Mouse (Mus musculus) thymus, postnatal 0 days (tissue): ENCODE data around the gene Dyrk2. TPM values are rescaled to one million over a fixed set of nuclear protein-coding genes. Genes with fewer than 3 reads are reported as not detected.

Experiments used
- DNase-seq: peaks from one replicate; pipeline ENCODE4 v3.0.0-alpha.2; 2015; ENCODE audit warnings: low spot score
- polyA plus RNA-seq: library from polyadenylated mRNA; unstranded; fragments of >200 nt; fragmentation: Nextera tagmentation; extraction: Ambion mirVana; gene quantifications from 2 replicates; pipeline ENCODE4 v1.2.1, GENCODE M21; 2015

The Dyrk2 gene
- polyA plus RNA-seq, 1 experiment from 2014 or later: 9.3 TPM

DNA sequence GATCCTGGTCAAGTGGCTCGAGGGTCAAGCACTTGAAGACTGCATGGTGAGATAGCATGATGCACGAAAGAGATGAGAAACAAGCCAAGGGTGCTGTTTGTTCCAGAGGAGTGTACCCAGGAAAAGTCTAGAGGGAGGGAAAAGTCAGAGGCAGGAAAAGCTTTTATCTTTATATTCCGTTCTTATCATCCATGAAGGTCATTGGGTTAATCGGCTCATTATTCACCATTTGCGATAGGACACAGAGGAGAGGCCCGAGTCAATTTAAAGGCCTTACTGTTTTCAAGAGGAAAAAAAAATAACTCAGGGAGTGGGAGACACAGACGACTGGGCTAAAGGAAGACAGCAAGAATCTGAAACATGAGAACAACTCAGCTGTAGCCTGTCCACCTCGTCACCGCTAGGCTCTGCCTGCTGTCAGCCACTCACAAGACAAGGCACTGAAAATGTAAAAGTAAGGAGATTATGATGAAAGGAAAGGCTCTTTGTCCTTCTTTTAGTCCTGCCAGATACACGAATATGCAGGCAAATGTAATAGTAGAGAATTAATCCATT lies 22.9 kb downstream of the Dyrk2 start:
- no peak for DNase-seq

DNA sequence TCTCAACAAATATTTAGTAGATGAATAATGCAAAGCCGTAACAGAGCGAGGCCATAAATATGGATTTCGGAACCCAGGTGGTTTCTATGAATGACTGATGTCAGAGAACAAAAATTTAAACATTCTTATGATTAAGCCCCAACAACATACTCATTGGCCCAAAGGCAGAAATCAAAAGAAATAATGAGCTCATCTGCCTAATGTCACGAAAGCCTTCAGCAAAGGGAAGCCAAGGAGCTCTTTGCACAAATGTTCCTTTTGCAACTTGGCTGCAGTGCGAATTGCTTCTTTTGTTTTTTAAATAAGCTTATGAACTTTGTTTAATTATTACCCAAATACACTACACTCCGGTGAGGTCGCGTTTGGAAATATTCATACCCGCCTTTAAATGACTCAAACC lies 29.4 kb downstream of the Dyrk2 start:
- no peak for DNase-seq

DNA sequence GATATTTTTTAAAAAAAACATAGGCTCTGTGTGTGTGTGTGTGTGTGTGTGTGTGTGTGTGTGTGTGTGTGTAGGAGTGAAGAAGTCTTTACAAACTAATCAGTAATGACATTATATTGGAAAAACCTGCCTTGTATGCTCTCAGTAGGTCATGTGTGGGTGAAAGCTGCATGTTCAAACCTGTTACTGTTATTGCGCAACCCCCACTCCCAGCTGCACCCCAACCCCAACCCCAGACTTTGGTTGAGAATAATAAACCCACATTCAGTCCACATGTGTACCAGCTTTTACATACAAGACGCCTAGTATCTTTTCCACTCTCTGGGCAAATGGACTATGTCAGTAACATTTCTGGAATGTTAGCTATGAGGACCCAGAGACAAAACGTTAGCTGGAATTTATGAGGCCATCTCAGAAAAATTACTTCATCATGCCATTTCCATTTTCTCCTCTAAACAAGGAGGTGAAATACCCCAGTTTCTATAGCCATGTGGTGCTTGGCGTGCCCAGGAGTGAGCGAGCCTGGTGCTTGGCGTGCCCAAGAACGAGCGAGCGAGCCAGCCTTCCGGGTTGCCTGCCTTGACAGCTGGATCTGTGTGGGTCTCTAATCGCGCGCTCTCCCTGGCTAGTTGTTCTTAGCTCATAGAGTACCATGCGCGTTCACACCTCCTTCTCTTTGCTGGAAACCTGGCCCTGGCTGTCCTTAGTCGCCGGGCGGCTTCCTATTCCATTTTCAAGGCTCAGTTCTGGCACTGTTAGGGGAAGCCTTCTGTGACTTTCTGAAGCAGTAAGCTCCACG lies 30.5 kb downstream of the Dyrk2 start:
- DNase-seq: no peak

DNA sequence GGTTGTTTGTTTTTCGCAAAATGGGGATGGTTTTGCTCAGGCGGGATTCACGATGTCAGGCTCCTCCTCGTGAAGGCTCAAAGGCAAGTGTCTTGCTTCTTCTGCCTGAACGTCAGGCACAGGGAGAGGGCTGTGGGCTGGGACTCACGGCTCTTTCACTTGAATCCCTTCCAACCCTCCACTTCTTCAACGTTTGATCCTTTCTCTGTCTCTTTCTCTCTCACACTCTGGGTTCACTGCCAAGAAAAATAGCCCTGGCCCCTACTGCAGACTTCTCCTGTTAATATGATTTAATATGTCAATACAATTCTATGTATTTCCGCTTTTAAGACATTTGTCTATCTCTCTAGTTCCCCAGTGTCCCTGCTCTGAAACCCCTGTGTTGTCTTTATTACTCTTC lies 32.4 kb downstream of the Dyrk2 start:
- no peak for DNase-seq

GRCm38 (mm10) chr10:118831190-118831589 lies 38.8 kb downstream of the Dyrk2 start:
- no peak for DNase-seq

DNA sequence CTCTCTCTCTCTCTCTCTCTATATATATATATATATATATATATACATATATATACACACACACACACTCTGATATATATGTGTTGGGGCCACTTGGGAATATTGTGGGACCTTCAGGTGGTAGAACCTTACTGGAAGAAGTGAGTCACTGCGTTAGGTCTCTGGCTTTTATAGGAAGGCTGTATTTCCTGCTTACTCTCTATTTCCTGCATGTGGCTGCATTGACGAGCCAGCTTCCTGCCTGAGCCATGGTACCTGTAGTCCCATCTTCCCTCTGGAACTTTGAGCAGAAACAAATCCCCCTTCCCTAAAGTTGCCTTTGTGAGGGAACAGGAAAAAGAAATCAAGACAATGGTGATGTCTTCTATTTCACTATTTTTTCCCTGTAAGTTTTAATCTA lies 40.4 kb downstream of the Dyrk2 start:
- no peak for DNase-seq

- DNase-seq: peak; percentile 75
Observed at GRCm38 (mm10) chr10:118827116-118827515, 42.9 kb downstream of the Dyrk2 start.

DNA sequence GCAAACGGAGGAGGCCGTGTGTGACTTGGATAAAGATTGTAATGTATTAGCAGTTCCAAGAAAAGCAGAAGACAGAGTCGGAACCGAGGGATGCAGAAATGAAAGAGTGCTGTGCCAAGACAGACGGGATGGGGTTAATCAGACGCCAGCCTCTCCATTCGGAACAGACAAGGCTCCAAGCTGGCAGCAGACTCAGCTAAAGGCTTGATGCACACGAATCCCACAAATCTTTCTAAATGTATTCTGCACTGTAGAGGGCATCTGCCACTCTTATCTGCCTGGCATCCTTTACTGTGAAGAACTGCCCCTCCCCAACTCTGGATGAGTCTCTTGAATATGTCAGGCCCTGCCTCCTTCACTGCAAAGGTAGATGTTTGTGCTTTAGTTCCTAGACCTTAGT lies 45.2 kb downstream of the Dyrk2 start:
- no peak for DNase-seq

- no peak for DNase-seq
Observed at GRCm38 (mm10) chr10:118820901-118821300, 49.1 kb downstream of the Dyrk2 start.

GRCm38 (mm10) chr10:118819846-118820245 lies 50.2 kb downstream of the Dyrk2 start:
- no peak for DNase-seq

GRCm38 (mm10) chr10:118817089-118817488 lies 52.9 kb downstream of the Dyrk2 start:
- DNase-seq: no peak

- DNase-seq: no peak
Observed at GRCm38 (mm10) chr10:118811945-118812344, 58.1 kb downstream of the Dyrk2 start.

GRCm38 (mm10) chr10:118810908-118811711 lies 58.9 kb downstream of the Dyrk2 start:
- no peak for DNase-seq
